Mouse (Mus musculus): ENCODE results near the gene Slit2. TPM values are rescaled to one million over a fixed set of nuclear protein-coding genes. Genes with fewer than 3 reads are reported as not detected.

The Slit2 gene
- total and polyA plus RNA-seq, 3 experiments = 1.8 to 4.5 (median 3.3) TPM

DNA sequence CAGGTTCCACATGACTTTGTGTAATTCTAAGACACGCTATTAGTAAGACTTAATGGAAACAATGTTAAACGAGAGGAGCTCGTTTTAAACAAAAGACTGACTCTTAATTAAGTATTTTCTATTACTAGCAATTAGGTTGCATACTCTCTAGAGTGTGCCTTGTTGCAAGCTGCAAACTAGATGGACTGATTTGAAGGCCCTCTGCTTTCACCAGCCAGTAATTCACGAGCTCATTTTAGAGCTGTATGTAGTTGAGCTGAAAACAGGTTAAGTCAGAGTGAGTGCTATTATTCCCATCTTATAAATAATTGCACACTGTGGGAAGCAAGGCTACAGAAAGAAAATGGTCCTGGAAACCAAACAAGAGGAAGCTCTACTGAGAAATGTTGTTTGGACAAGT, 294.6 kb downstream of the Slit2 start:
- no peak for DNase-seq
- no peaks in the 10 kb centered on the region for H3K36me3 ChIP-seq (ENCODE audit: control insufficient read depth, insufficient read depth, low read length)
- 79% methylated on average over 4 of the region's 4 CpGs for WGBS
- no peaks in the 10 kb centered on the region for H3K79me2 ChIP-seq (replicated peaks; ENCODE audit: control insufficient read depth, insufficient read depth, low read length)
- no peaks in the 10 kb centered on the region for H3K27me3 ChIP-seq (ENCODE audit: control insufficient read depth, insufficient read depth, low read length)
- H3K4me3 ChIP-seq = no peak overlapping the region
- H3K9ac ChIP-seq (ENCODE audit: low read depth, low read length) = no peak overlapping the region
- no peak overlapping the region for H3K27ac ChIP-seq
- intact Hi-C loops (cut with DNase I) = no loop called here
- TF ChIP-seq POLR2A (IDR thresholded peaks at IDR 0.05; ENCODE audit: insufficient read depth, low read depth, low read length) (no peak), EP300 (IDR thresholded peaks at IDR 0.05; ENCODE audit: insufficient read depth, low read depth, low read length) (no peak), CTCF (IDR thresholded peaks at IDR 0.05) (no peak)
- no peaks in the 10 kb centered on the region for H3K4me1 ChIP-seq (ENCODE audit: control insufficient read depth, insufficient read depth, low read length)

DNA sequence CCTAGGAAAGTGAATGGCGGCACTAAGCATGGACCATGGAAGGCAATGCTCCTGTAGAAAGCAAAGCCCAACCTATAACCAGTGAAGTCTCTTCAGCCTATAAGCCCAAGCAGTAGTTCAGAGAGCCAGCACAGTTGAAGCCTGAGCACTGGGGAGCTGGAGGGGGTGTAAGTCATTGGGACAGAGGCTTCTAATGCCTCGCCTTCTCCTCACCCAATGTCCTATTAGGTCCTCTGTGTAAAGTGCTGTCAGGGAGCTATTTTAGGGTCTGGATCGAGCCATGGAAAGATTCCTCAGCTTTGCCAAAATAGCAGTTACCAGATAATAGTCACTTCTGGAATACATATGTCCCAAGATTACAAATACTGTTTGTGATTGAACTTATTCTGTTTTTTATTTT, 318.2 kb downstream of the Slit2 start:
- DNase-seq = peak; percentile 29 to 59
- Histone ChIP-seq H3K27me3 (ENCODE audit: control insufficient read depth, insufficient read depth, low read length) (no peaks in the 10 kb centered on the region), H3K27ac (peak overlapping the region; percentile 84), H3K4me3 (no peak overlapping the region), H3K4me1 (ENCODE audit: control insufficient read depth, insufficient read depth, low read length) (no peaks in the 10 kb centered on the region), H3K36me3 (ENCODE audit: control insufficient read depth, insufficient read depth, low read length) (peaks cover 2% of the 10 kb centered on the region; the same call in 1 of the 2 replicates), H3K9ac (ENCODE audit: low read depth, low read length) (no peak overlapping the region), H3K79me2 (replicated peaks; ENCODE audit: control insufficient read depth, insufficient read depth, low read length) (no peaks in the 10 kb centered on the region)
- intact Hi-C loops (cut with DNase I) = no loop called here
- TF ChIP-seq EP300 (IDR thresholded peaks at IDR 0.05; ENCODE audit: insufficient read depth, low read depth, low read length) (no peak), POLR2A (IDR thresholded peaks at IDR 0.05; ENCODE audit: insufficient read depth, low read depth, low read length) (peak; percentile 41), CTCF (IDR thresholded peaks at IDR 0.05) (no peak)
- 52% methylated on average over 3 of the region's 3 CpGs for WGBS

DNA sequence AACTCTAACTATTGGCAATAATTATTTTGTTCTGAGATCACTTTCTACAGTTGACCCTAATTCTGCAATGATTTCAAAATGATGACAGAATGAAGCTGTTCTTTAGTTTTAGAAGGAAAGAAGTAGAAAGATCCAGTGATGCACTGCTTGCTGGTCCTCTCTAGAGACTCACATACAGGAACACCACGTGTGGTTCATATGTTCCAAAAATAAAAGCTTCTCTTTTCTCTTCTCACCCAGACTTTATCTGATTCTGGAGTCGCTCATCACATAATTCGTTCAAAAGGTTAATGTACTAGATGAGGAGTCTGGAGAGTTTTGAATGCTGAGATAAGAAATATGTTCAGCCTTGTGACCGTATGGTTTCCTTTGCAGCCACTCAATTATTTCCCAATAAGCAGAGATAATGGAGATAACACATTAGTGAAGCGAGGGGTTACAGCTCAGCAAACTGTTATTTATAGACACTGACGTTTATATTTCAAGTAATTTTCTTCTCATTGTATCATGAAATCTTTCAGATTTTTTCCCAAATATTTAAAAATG, 332.2 kb downstream of the Slit2 start:
- Histone ChIP-seq H3K27me3 (ENCODE audit: control insufficient read depth, insufficient read depth, low read length) (no peaks in the 10 kb centered on the region), H3K4me3 (no peak overlapping the region), H3K9ac (ENCODE audit: low read depth, low read length) (no peak overlapping the region), H3K36me3 (ENCODE audit: control insufficient read depth, insufficient read depth, low read length) (no peaks in the 10 kb centered on the region), H3K4me1 (ENCODE audit: control insufficient read depth, insufficient read depth, low read length) (no peaks in the 10 kb centered on the region), H3K27ac (no peak overlapping the region), H3K79me2 (replicated peaks; ENCODE audit: control insufficient read depth, insufficient read depth, low read length) (no peaks in the 10 kb centered on the region)
- TF ChIP-seq CTCF (IDR thresholded peaks at IDR 0.05) = no peak
- no peak for TF ChIP-seq EP300 (IDR thresholded peaks at IDR 0.05; ENCODE audit: insufficient read depth, low read depth, low read length)
- TF ChIP-seq POLR2A (IDR thresholded peaks at IDR 0.05; ENCODE audit: insufficient read depth, low read depth, low read length) = no peak
- intact Hi-C loops (cut with DNase I) = no loop called here
- no peak for DNase-seq
- 40% methylated on average over 6 of the region's 6 CpGs for WGBS

GRCm38 (mm10) chr5:48320597-48320996, 337.7 kb downstream of the Slit2 start:
- Histone ChIP-seq H3K79me2 (replicated peaks; ENCODE audit: control insufficient read depth, insufficient read depth, low read length) (no peaks in the 10 kb centered on the region), H3K27me3 (ENCODE audit: control insufficient read depth, insufficient read depth, low read length) (no peaks in the 10 kb centered on the region), H3K4me1 (ENCODE audit: control insufficient read depth, insufficient read depth, low read length) (no peaks in the 10 kb centered on the region), H3K27ac (no peak overlapping the region), H3K4me3 (no peak overlapping the region), H3K9ac (ENCODE audit: low read depth, low read length) (no peak overlapping the region), H3K36me3 (ENCODE audit: control insufficient read depth, insufficient read depth, low read length) (no peaks in the 10 kb centered on the region)
- DNase-seq = no peak
- intact Hi-C loops (cut with DNase I) = no loop called here
- 77% methylated on average over 4 of the region's 4 CpGs for WGBS
- no peak for TF ChIP-seq EP300 (IDR thresholded peaks at IDR 0.05; ENCODE audit: insufficient read depth, low read depth, low read length)
- TF ChIP-seq CTCF (IDR thresholded peaks at IDR 0.05) = no peak

DNA sequence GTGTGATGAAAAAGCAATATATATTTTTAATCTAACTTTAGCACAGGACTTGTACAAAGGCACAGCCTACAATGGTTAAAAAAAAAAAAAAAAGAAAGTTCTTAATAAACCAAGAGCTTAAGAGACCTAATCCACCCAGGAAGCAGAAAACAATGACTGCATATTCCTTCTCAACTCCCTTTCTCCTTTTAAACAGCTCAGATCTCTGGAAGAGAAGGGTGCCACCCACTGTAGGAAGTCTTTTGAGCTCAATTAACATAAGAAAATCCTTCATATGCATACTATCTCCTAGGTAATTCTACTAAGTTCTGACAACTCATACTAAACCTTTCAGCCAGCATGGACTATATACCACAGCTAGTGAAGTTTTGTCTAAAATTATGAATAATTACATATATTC, 343.3 kb downstream of the Slit2 start:
- no peak for DNase-seq
- Histone ChIP-seq H3K4me1 (ENCODE audit: control insufficient read depth, insufficient read depth, low read length) (no peaks in the 10 kb centered on the region), H3K27ac (no peak overlapping the region), H3K27me3 (ENCODE audit: control insufficient read depth, insufficient read depth, low read length) (no peaks in the 10 kb centered on the region), H3K79me2 (replicated peaks; ENCODE audit: control insufficient read depth, insufficient read depth, low read length) (no peaks in the 10 kb centered on the region), H3K9ac (ENCODE audit: low read depth, low read length) (no peak overlapping the region), H3K4me3 (no peak overlapping the region), H3K36me3 (ENCODE audit: control insufficient read depth, insufficient read depth, low read length) (no peaks in the 10 kb centered on the region)
- TF ChIP-seq POLR2A (IDR thresholded peaks at IDR 0.05; ENCODE audit: insufficient read depth, low read depth, low read length) = no peak
- no peak for TF ChIP-seq CTCF (IDR thresholded peaks at IDR 0.05)
- TF ChIP-seq EP300 (IDR thresholded peaks at IDR 0.05; ENCODE audit: insufficient read depth, low read depth, low read length) = no peak
- intact Hi-C loops (cut with DNase I) = no loop called here

- no peaks in the 10 kb centered on the region for H3K79me2 ChIP-seq (replicated peaks; ENCODE audit: control insufficient read depth, insufficient read depth, low read length)
- H3K27ac ChIP-seq = no peak within 1 kb of the TSS
- WGBS = 89% methylated on average over 8 of the region's 8 CpGs
- intact Hi-C loops (cut with DNase I) = no loop called here
- no peaks in the 10 kb centered on the region for H3K36me3 ChIP-seq (ENCODE audit: control insufficient read depth, insufficient read depth, low read length)
- no peak for DNase-seq
- H3K4me1 ChIP-seq (ENCODE audit: control insufficient read depth, insufficient read depth, low read length) = no peaks in the 10 kb centered on the region
- H3K27me3 ChIP-seq (ENCODE audit: control insufficient read depth, insufficient read depth, low read length) = no peaks in the 10 kb centered on the region
- no peak within 1 kb of the TSS for H3K9ac ChIP-seq (ENCODE audit: low read depth, low read length)
- TF ChIP-seq EP300 (IDR thresholded peaks at IDR 0.05; ENCODE audit: insufficient read depth, low read depth, low read length) = no peak
- no peak for TF ChIP-seq CTCF (IDR thresholded peaks at IDR 0.05)
- TF ChIP-seq POLR2A (IDR thresholded peaks at IDR 0.05; ENCODE audit: insufficient read depth, low read depth, low read length) = no peak
- H3K4me3 ChIP-seq = no peak within 1 kb of the TSS
Measured at GRCm38 (mm10) chr5:48327652-48328051, 344.7 kb downstream of the Slit2 start, which contains the start of gene 5730480H06Rik. Gene 5730480H06Rik (plus strand): TSS chr5:48327952.

All from heart, adult 2 months (tissue).